Mouse (Mus musculus): Measurements from ENCODE around the gene Fxyd2. TPM values are rescaled to one million over a fixed set of nuclear protein-coding genes. Genes with fewer than 3 reads are reported as not detected.

Gene Fxyd2
- polyA plus RNA-seq, 2 experiments, result 0.50 to 0.55 TPM

DNA sequence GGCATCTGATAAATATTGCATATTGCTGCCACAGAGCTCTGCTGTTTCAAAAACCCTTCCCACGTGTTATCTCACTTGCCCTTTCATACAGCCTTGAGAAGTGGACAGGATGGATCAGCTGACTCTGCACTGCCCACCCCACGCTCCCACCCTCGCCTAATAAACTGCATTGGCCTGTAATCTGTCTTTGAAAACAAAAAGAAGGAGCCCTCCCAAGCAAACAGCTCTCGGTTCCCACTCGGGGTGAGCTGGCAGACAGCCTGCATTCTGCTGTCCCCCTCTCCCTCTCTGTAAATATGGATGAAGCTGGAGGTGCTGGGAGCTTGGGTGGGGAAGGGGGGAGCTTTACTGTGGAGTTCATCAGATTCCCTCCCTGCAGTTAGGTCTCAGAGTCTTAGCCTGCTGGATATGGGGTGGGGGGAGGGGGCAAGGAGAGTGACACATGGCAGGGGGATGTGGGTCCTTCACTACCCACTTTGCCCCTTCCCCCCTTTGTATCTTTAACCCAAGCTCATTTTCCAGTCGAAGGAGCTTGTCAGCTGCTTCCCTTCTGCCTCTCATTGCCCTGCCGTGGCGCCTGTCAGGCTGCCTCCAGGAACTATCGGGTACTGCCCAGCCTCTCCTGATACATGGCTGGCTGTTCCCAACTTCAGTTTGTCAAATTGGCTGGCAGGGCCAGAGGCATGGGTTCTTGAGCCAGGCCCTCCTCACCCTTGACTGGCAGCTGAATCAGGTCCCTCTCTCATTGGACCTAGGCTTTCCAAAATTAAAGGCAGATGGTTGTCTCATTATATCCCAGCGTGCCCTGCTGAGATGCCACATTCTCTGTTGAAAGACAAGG, 18.8 kb upstream of the Fxyd2 start:
- Histone ChIP-seq H3K9ac (replicated peaks) (no peak overlapping the region), H3K9me3 (ENCODE audit: control insufficient read depth, low read length) (no peaks in the 10 kb centered on the region), H3K36me3 (replicated peaks; ENCODE audit: control insufficient read depth, insufficient read depth, low read depth) (no peaks in the 10 kb centered on the region), H3K27ac (no peak overlapping the region), H3K4me2 (ENCODE audit: low read depth) (no peak overlapping the region), H3K4me3 (ENCODE audit: insufficient read depth in 1 of 2, low read depth in 2 of 2, low read length in 2 of 2) (no peak overlapping the region), H3K27me3 (ENCODE audit: control insufficient read depth, insufficient read depth, low read length) (no peaks in the 10 kb centered on the region), H3K4me1 (replicated peaks; ENCODE audit: control insufficient read depth in 2 of 2, insufficient read depth in 2 of 2, low read length in 1 of 2) (no peaks in the 10 kb centered on the region)
- TF ChIP-seq CTCF (IDR thresholded peaks at IDR 0.05; ENCODE audit: low read depth) (no peak), EP300 (IDR thresholded peaks at IDR 0.05; ENCODE audit: low read depth) (no peak)
- 40% methylated on average over 10 of the region's 10 CpGs for WGBS (ENCODE audit: insufficient replicate concordance)
- DNase-seq (ENCODE audit: low read depth in 3 of 3, low spot score in 3 of 3), result no peak
- ATAC-seq (ENCODE audit: insufficient read depth), result no peak

DNA sequence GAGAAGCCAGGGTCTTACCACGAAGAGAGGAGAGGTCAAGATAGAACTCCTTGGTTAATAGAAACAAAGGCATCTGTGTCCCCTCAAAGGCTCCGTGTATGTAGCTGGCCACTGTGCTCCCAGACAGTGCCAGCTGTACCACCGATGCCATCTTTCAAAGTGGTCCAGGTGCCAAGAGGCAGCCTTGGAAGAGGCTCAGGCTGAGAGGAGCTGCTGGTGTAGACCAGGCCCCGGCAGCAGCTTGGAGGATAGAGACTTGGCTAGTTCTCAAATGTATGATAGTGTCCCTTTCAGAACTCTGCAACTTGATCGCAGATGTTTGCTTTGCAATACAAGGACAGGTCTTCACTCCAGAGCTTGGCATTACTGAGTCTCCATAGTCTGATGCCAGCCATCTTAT, 17.1 kb upstream of the Fxyd2 start:
- H3K36me3 ChIP-seq (replicated peaks; ENCODE audit: control insufficient read depth, insufficient read depth, low read depth), result no peaks in the 10 kb centered on the region
- no peaks in the 10 kb centered on the region for H3K9me3 ChIP-seq (ENCODE audit: control insufficient read depth, low read length)
- H3K4me3 ChIP-seq (ENCODE audit: insufficient read depth in 1 of 2, low read depth in 2 of 2, low read length in 2 of 2), result no peak overlapping the region
- no peak for ATAC-seq (ENCODE audit: insufficient read depth)
- no peak overlapping the region for H3K4me2 ChIP-seq (ENCODE audit: low read depth)
- no peak overlapping the region for H3K27ac ChIP-seq
- no peaks in the 10 kb centered on the region for H3K27me3 ChIP-seq (ENCODE audit: control insufficient read depth, insufficient read depth, low read length)
- TF ChIP-seq EP300 (IDR thresholded peaks at IDR 0.05; ENCODE audit: low read depth) (no peak), CTCF (IDR thresholded peaks at IDR 0.05; ENCODE audit: low read depth) (no peak)
- 63% methylated on average over 5 of the region's 5 CpGs for WGBS (ENCODE audit: insufficient replicate concordance)
- no peaks in the 10 kb centered on the region for H3K4me1 ChIP-seq (replicated peaks; ENCODE audit: control insufficient read depth in 2 of 2, insufficient read depth in 2 of 2, low read length in 1 of 2)
- no peak for DNase-seq (ENCODE audit: low read depth in 3 of 3, low spot score in 3 of 3)
- no peak overlapping the region for H3K9ac ChIP-seq (replicated peaks)

DNA sequence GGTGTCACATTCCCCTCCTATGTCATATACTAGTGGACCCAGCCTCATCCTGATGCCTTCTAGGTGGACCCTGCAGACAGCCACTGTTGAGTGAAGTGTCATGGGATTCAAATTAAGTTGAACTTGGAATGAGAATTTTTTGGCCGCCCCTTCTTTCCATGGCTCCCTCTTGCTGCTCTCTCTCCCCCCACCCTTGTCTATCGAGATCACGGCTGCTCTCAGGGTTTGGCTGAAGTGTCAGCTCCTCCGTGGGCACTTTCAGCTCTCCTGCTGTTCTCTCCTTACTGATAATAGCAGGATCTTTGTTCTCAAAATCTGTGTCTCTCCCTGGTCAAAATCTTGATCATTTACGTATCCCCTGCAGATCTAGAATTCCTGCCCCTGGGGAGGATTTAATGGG, 16.6 kb upstream of the Fxyd2 start:
- WGBS (ENCODE audit: insufficient replicate concordance), result 67% methylated on average over 5 of the region's 5 CpGs
- no peaks in the 10 kb centered on the region for H3K9me3 ChIP-seq (ENCODE audit: control insufficient read depth, low read length)
- ATAC-seq (ENCODE audit: insufficient read depth) (no peak), DNase-seq (ENCODE audit: low read depth in 3 of 3, low spot score in 3 of 3) (no peak)
- H3K9ac ChIP-seq (replicated peaks), result no peak overlapping the region
- no peak overlapping the region for H3K27ac ChIP-seq
- no peak for TF ChIP-seq CTCF (IDR thresholded peaks at IDR 0.05; ENCODE audit: low read depth)
- H3K36me3 ChIP-seq (replicated peaks; ENCODE audit: control insufficient read depth, insufficient read depth, low read depth), result no peaks in the 10 kb centered on the region
- no peak overlapping the region for H3K4me3 ChIP-seq (ENCODE audit: insufficient read depth in 1 of 2, low read depth in 2 of 2, low read length in 2 of 2)
- H3K4me1 ChIP-seq (replicated peaks; ENCODE audit: control insufficient read depth in 2 of 2, insufficient read depth in 2 of 2, low read length in 1 of 2), result no peaks in the 10 kb centered on the region
- H3K27me3 ChIP-seq (ENCODE audit: control insufficient read depth, insufficient read depth, low read length), result no peaks in the 10 kb centered on the region
- no peak overlapping the region for H3K4me2 ChIP-seq (ENCODE audit: low read depth)

DNA sequence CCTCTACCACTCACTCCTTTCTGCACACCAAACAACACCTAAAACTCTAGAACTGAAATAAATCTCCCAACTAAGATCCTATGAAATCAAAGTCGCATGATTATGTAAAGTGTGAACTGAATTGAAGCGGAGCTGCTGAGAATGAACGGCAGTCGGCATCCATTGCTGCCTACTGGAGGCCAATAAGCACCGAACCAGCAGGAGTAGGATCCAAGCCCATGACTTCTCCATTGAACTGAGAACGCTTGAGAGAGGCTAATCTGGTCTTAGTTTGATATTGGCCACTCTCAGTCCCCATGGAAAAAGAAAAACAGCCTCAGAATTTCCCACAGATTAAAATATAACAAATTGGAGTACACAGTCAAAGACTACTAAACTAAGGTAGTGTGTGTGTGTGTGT, 15.6 kb upstream of the Fxyd2 start:
- no peaks in the 10 kb centered on the region for H3K27me3 ChIP-seq (ENCODE audit: control insufficient read depth, insufficient read depth, low read length)
- no peak overlapping the region for H3K9ac ChIP-seq (replicated peaks)
- 64% methylated on average over 6 of the region's 6 CpGs for WGBS (ENCODE audit: insufficient replicate concordance)
- no peaks in the 10 kb centered on the region for H3K36me3 ChIP-seq (replicated peaks; ENCODE audit: control insufficient read depth, insufficient read depth, low read depth)
- no peaks in the 10 kb centered on the region for H3K9me3 ChIP-seq (ENCODE audit: control insufficient read depth, low read length)
- TF ChIP-seq CTCF (IDR thresholded peaks at IDR 0.05; ENCODE audit: low read depth) (no peak), EP300 (IDR thresholded peaks at IDR 0.05; ENCODE audit: low read depth) (no peak)
- H3K4me2 ChIP-seq (ENCODE audit: low read depth), result no peak overlapping the region
- ATAC-seq (ENCODE audit: insufficient read depth), result no peak
- no peak overlapping the region for H3K4me3 ChIP-seq (ENCODE audit: insufficient read depth in 1 of 2, low read depth in 2 of 2, low read length in 2 of 2)
- no peak overlapping the region for H3K27ac ChIP-seq
- no peak for DNase-seq (ENCODE audit: low read depth in 3 of 3, low spot score in 3 of 3)
- H3K4me1 ChIP-seq (replicated peaks; ENCODE audit: control insufficient read depth in 2 of 2, insufficient read depth in 2 of 2, low read length in 1 of 2), result no peaks in the 10 kb centered on the region

DNA sequence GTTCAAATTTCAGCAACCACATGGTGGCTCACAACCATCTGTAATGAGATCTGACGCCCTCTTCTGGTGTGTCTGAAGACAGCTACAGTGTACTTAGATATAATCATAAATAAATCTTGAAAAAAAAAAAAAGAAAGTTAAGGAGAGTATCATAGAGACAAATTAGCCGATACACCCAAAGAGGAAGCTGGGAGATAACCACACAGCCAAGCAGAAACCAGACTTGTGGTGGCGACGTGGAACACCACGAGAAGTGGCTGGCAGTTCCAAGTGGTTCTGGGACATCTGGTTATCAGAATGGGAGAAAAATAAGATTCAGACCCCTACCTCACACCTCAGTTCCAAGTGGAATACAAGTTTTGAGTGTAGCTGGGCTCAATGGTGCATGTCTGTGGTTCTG, 12.8 kb upstream of the Fxyd2 start:
- Histone ChIP-seq H3K4me2 (ENCODE audit: low read depth) (no peak overlapping the region), H3K9ac (replicated peaks) (no peak overlapping the region), H3K27ac (no peak overlapping the region), H3K27me3 (ENCODE audit: control insufficient read depth, insufficient read depth, low read length) (no peaks in the 10 kb centered on the region), H3K4me3 (ENCODE audit: insufficient read depth in 1 of 2, low read depth in 2 of 2, low read length in 2 of 2) (no peak overlapping the region), H3K36me3 (replicated peaks; ENCODE audit: control insufficient read depth, insufficient read depth, low read depth) (no peaks in the 10 kb centered on the region), H3K4me1 (replicated peaks; ENCODE audit: control insufficient read depth in 2 of 2, insufficient read depth in 2 of 2, low read length in 1 of 2) (no peaks in the 10 kb centered on the region), H3K9me3 (ENCODE audit: control insufficient read depth, low read length) (no peaks in the 10 kb centered on the region)
- DNase-seq (ENCODE audit: low read depth in 3 of 3, low spot score in 3 of 3) (no peak), ATAC-seq (ENCODE audit: insufficient read depth) (no peak)
- TF ChIP-seq EP300 (IDR thresholded peaks at IDR 0.05; ENCODE audit: low read depth), result no peak
- TF ChIP-seq CTCF (IDR thresholded peaks at IDR 0.05; ENCODE audit: low read depth), result no peak
- 28% methylated on average over 5 of the region's 5 CpGs for WGBS (ENCODE audit: insufficient replicate concordance)
